Mouse (Mus musculus) G1E (cell line): ENCODE data around the gene Lclat1.

Source experiments
- CTCF ChIP-seq: IDR thresholded peaks from 2 replicates; pipeline ENCODE4 v1.5.1; 2012; ENCODE audit warnings: low read depth, low read length, inconsistent platforms, mixed read lengths
- GATA1 ChIP-seq: IDR thresholded peaks from 2 replicates; pipeline ENCODE4 v1.6.1; 2012; ENCODE audit warnings: borderline replicate concordance, low read length, inconsistent platforms, mixed read lengths
- GATA2 ChIP-seq: IDR thresholded peaks from 2 replicates; pipeline ENCODE4 v1.6.1; 2012; ENCODE audit warnings: low read depth, low read length, inconsistent platforms, borderline replicate concordance

GRCm38 (mm10) chr17:73263077-73263501 lies 155.3 kb downstream of the Lclat1 start:
- TF ChIP-seq GATA2 = no peak
- no peak for TF ChIP-seq CTCF
- TF ChIP-seq GATA1 = no peak
